Mouse (Mus musculus) E14TG2a.4 (cell line): ENCODE measurements around the gene Mbd5.

ENCODE experiments used
- H3K27me3 ChIP-seq: 2 replicates; pipeline ENCODE4 v1.6.1; 2014; ENCODE audit warnings: low read length, control low read depth; ENCODE audit not compliant: insufficient read depth
- H3K36me3 ChIP-seq: 2 replicates; pipeline ENCODE4 v1.6.1; 2014; ENCODE audit warnings: low read length, control low read depth; ENCODE audit not compliant: insufficient read depth
- H3K4me1 ChIP-seq: replicated peaks from 2 replicates; pipeline ENCODE4 v1.6.1; 2014; ENCODE audit warnings: low read depth, low read length, control low read depth
- H3K4me3 ChIP-seq: replicated peaks from 2 replicates; pipeline ENCODE4 v1.5.1; 2014; ENCODE audit warnings: mild to moderate bottlenecking, low read length
- H3K9me3 ChIP-seq: 2 replicates; pipeline ENCODE4 v1.6.1; 2014; ENCODE audit warnings: low read length, control low read depth
- CTCF ChIP-seq: conservative IDR thresholded peaks from 2 replicates; pipeline ENCODE4 v1.5.1; 2014; ENCODE audit warnings: low read length
- NANOG ChIP-seq: IDR thresholded peaks from 2 replicates; pipeline ENCODE4 v1.6.1; 2014; ENCODE audit warnings: borderline replicate concordance, low read length, mixed read lengths
- POU5F1 ChIP-seq: IDR thresholded peaks from 2 replicates; pipeline ENCODE4 v1.6.1; 2014; ENCODE audit warnings: low read length, borderline replicate concordance

Mbd5 gene

GRCm38 (mm10) chr2:49335267-49335666 is 386.0 kb downstream of the Mbd5 start:
- H3K4me1 ChIP-seq = no peaks in the 10 kb centered on the region; the same call in 1 of the 2 replicates
- no peaks in the 10 kb centered on the region for H3K9me3 ChIP-seq
- TF ChIP-seq CTCF (no peak), NANOG (no peak), POU5F1 (no peak)
- H3K27me3 ChIP-seq = peaks cover 7% of the 10 kb centered on the region; the same call in 1 of the 2 replicates
- H3K4me3 ChIP-seq = no peak overlapping the region
- H3K36me3 ChIP-seq = no peaks in the 10 kb centered on the region

GRCm38 (mm10) chr2:49344287-49344686 is 395.0 kb downstream of the Mbd5 start:
- no peaks in the 10 kb centered on the region for H3K36me3 ChIP-seq
- no peaks in the 10 kb centered on the region for H3K9me3 ChIP-seq
- TF ChIP-seq POU5F1 = no peak
- no peak for TF ChIP-seq NANOG
- TF ChIP-seq CTCF = no peak
- H3K27me3 ChIP-seq = no peaks in the 10 kb centered on the region
- no peak overlapping the region for H3K4me3 ChIP-seq
- H3K4me1 ChIP-seq = no peaks in the 10 kb centered on the region

DNA sequence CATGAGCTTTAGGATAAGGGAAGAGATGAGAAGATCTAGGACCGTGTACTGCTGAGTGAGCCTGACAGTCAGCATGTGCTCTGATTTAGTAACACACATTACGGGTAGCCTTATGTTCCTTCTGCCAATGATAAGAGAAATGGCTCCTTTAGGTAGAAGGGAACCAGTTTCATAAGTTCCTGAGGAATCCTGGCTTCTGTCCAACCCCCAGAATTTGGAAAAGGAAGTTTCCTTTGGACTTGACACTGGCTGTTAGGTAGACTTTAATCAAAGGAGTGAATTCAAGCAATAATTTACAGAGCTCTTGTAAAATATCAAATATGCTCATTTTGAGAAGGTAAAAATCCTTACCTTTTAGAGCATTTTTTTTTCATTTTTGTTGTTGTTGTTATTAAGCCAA is 396.5 kb downstream of the Mbd5 start:
- no peak for TF ChIP-seq CTCF
- no peak for TF ChIP-seq POU5F1
- TF ChIP-seq NANOG = no peak
- H3K27me3 ChIP-seq = no peaks in the 10 kb centered on the region
- H3K4me3 ChIP-seq = no peak overlapping the region

DNA sequence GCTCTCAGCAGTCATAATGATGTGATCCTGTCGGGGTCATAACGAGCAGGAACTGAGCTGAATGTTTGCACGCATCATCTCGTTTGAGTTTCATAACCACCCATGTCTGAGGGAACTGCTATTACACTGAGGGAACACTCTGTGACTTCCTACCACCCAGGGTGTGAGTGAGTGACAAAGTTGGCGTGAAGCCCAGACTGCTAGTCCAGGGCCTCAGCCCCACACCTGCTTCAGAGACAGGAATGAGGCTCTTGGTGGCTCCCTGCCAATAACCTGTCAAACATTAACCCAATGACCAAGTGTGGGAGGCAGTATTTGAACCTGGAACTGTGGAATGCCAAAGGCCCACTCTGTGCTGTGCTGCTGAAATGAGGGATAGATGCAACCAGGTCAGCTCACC is 400.5 kb downstream of the Mbd5 start:
- TF ChIP-seq POU5F1 (no peak), NANOG (no peak), CTCF (no peak)
- H3K4me1 ChIP-seq = no peaks in the 10 kb centered on the region

More for the DNA sequence above, 396.5 kb downstream of the Mbd5 start:
- Histone ChIP-seq H3K36me3 (no peaks in the 10 kb centered on the region), H3K9me3 (no peaks in the 10 kb centered on the region), H3K4me1 (no peaks in the 10 kb centered on the region)

GRCm38 (mm10) chr2:49350852-49351251 is 401.5 kb downstream of the Mbd5 start:
- Histone ChIP-seq H3K9me3 (no peaks in the 10 kb centered on the region), H3K27me3 (no peaks in the 10 kb centered on the region), H3K36me3 (no peaks in the 10 kb centered on the region), H3K4me1 (no peaks in the 10 kb centered on the region), H3K4me3 (no peak overlapping the region)
- no peak for TF ChIP-seq NANOG
- no peak for TF ChIP-seq CTCF
- TF ChIP-seq POU5F1 = no peak

More for the DNA sequence above, 400.5 kb downstream of the Mbd5 start:
- no peaks in the 10 kb centered on the region for H3K9me3 ChIP-seq
- H3K4me3 ChIP-seq = no peak overlapping the region
- H3K27me3 ChIP-seq = no peaks in the 10 kb centered on the region
- no peaks in the 10 kb centered on the region for H3K36me3 ChIP-seq

DNA sequence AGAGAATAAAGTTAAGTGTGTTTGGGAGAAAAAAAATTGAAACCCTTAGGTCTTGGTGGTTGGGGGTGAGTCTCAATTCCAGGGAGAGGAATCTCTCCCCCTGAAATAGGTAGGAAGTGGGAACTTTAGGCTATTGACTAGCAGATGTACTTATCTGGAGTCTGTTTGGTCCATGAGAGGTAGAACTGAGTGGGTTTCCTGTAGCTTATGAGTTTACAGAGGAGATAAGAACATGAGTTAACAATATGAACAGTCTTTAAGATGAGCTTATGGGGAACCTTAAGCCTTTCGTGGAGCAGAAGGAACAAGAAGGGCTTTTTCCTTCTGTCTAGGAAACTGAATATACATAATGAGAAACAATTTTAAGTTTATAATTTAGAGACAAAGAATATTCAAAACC is 404.8 kb downstream of the Mbd5 start:
- Histone ChIP-seq H3K27me3 (0 out of 2 replicates have a peak, but pooled peaks cover 2% of the 10 kb centered on the region), H3K36me3 (no peaks in the 10 kb centered on the region), H3K9me3 (no peaks in the 10 kb centered on the region), H3K4me1 (no peaks in the 10 kb centered on the region), H3K4me3 (no peak overlapping the region)
- no peak for TF ChIP-seq CTCF
- TF ChIP-seq NANOG = no peak
- no peak for TF ChIP-seq POU5F1

DNA sequence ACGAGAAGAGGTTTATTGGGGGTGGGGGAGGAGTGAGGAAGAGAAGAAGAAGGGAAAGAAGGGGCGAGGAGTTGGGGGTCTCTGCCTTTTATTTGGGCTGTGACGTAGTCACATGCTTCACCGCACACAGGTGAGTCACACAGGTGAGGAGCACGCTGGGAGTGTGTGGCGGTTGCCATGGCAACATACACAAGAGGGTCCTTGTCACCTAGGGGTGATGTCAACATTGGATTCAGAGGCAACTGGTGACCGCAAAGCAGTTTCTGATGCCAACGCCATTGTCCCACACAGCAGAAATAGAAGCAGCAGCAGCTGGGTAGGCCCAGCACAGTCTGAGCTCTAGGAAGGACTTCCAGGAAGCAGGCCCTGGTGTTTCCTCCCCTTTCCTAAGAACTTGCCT is 406.6 kb downstream of the Mbd5 start:
- Histone ChIP-seq H3K4me1 (peaks cover 8% of the 10 kb centered on the region), H3K9me3 (no peaks in the 10 kb centered on the region), H3K4me3 (no peak overlapping the region), H3K27me3 (0 out of 2 replicates have a peak, but pooled peaks cover 3% of the 10 kb centered on the region), H3K36me3 (no peaks in the 10 kb centered on the region)
- TF ChIP-seq CTCF (no peak), POU5F1 (no peak)

DNA sequence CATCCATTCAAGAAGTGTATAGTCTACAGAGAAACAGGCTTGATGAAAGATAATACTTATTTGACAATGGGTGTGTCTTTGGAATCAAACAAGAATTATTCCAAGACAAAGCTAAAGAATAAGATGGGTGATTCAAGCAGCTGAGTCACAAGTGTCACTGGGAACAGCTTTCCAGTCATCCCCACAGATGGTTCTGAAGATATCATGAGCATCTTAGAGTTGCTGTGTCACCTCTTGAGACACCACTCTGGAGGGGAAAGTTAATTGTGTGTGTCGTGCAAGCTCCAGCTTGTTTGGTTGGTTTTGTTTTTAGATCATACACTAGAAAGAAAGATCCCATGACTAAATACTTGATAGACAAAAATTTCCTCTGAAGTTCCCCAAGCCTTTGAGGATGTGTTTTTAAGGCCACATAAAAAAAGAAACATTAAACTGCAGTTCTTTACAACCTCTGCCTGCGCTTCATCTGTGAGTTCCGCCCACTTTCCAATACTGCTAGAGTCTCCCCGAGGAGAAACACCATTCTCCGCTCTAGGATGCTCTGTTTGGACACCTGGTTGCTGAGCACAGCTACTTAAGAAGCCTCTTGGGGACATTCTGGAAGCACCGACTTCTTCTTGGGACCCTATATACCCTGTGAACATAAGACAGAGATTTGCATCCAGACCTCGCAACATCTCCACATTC is 409.0 kb downstream of the Mbd5 start:
- H3K4me3 ChIP-seq = no peak overlapping the region
- TF ChIP-seq POU5F1 = no peak
- TF ChIP-seq CTCF = no peak
- no peak for TF ChIP-seq NANOG
- H3K27me3 ChIP-seq = 0 out of 2 replicates have a peak, but pooled peaks cover 3% of the 10 kb centered on the region
- H3K9me3 ChIP-seq = no peaks in the 10 kb centered on the region
- H3K36me3 ChIP-seq = no peaks in the 10 kb centered on the region
- peaks cover 18% of the 10 kb centered on the region for H3K4me1 ChIP-seq

- TF ChIP-seq POU5F1 = no peak
- no peak for TF ChIP-seq NANOG
- peak; percentile 33 for TF ChIP-seq CTCF
- H3K4me1 ChIP-seq = peaks cover 25% of the 10 kb centered on the region
- 0 out of 2 replicates have a peak, but pooled peaks cover 3% of the 10 kb centered on the region for H3K27me3 ChIP-seq
- no peaks in the 10 kb centered on the region for H3K36me3 ChIP-seq
- no peaks in the 10 kb centered on the region for H3K9me3 ChIP-seq
- H3K4me3 ChIP-seq = no peak overlapping the region
Measured at GRCm38 (mm10) chr2:49358839-49359520, 409.7 kb downstream of the Mbd5 start.

DNA sequence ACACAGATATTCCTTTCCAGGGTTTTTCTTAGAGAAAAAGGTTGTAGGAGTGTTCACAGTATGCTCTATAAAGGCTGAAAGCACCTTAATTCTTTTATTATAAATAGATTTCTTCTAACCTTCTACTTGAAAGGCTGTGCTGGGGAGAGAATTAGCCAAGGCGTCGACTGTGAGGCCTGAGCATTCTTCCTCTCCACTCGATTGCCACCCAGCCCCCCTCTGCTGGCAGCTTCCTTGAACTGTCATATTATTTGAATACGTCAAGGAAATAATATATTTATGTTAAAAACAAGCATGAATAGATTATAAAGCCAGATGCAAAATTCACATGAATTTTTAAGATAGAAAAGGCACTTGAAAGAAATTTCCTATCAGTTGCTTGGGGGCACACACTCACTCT is 410.4 kb downstream of the Mbd5 start:
- no peak overlapping the region for H3K4me3 ChIP-seq
- 0 out of 2 replicates have a peak, but pooled peaks cover 3% of the 10 kb centered on the region for H3K27me3 ChIP-seq
- no peak for TF ChIP-seq CTCF
- no peak for TF ChIP-seq NANOG
- TF ChIP-seq POU5F1 = no peak
- peaks cover 31% of the 10 kb centered on the region for H3K4me1 ChIP-seq
- H3K36me3 ChIP-seq = no peaks in the 10 kb centered on the region
- no peaks in the 10 kb centered on the region for H3K9me3 ChIP-seq
